Mouse (Mus musculus) lung, postnatal 0 days (tissue): ENCODE measurements around the gene Brk1. TPM values are rescaled to one million over a fixed set of nuclear protein-coding genes. Genes with fewer than 3 reads are reported as not detected.
A peak's percentile ranks its signal among the peaks of the same experiment; 100 is the strongest.

Source experiments
- ATAC-seq: fragments of 200-750 bp; cut with Nextera tagmentation; 2 replicates; pipeline ENCODE4 v1.8.0; 2017; ENCODE audit warnings: moderate library complexity
- DNase-seq: peaks from one replicate; pipeline ENCODE4 v3.0.0-alpha.2; 2016; ENCODE audit warnings: low spot score
- H3K27ac ChIP-seq: fragments of 300-500 bp; sonication (generic); 2 replicates; pipeline ENCODE4 v1.5.1; 2014; ENCODE audit warnings: antibody characterized with exemption, mild to moderate bottlenecking, low read length, mixed read lengths
- H3K27me3 ChIP-seq: fragments of 300-500 bp; sonication (generic); replicated peaks from 2 replicates; pipeline ENCODE4 v1.6.1; 2014; ENCODE audit warnings: low read length, mixed read lengths; ENCODE audit not compliant: insufficient read depth
- H3K36me3 ChIP-seq: fragments of 300-500 bp; sonication (generic); 2 replicates; pipeline ENCODE4 v1.6.1; 2014; ENCODE audit warnings: low read length, mixed read lengths; ENCODE audit not compliant: insufficient read depth
- H3K4me1 ChIP-seq: fragments of 300-500 bp; sonication (generic); 2 replicates; pipeline ENCODE4 v1.6.1; 2014; ENCODE audit warnings: antibody characterized with exemption, low read depth, low read length, mixed read lengths; ENCODE audit not compliant: insufficient read depth
- H3K4me2 ChIP-seq: fragments of 300-500 bp; sonication (generic); replicated peaks from 2 replicates; pipeline ENCODE4 v1.6.1; 2014; ENCODE audit warnings: low read depth, mild to moderate bottlenecking, low read length, moderate library complexity, mixed read lengths
- H3K4me3 ChIP-seq: fragments of 300-500 bp; sonication (generic); 2 replicates; pipeline ENCODE4 v1.5.1; 2014; ENCODE audit warnings: low read depth, low read length
- H3K9ac ChIP-seq: fragments of 300-500 bp; sonication (generic); replicated peaks from 2 replicates; pipeline ENCODE4 v1.6.1; 2014; ENCODE audit warnings: low read depth, mild to moderate bottlenecking
- H3K9me3 ChIP-seq: fragments of 300-500 bp; sonication (generic); 2 replicates; pipeline ENCODE4 v1.6.1; 2016; ENCODE audit warnings: low read length, mixed read lengths
- CTCF ChIP-seq: IDR thresholded peaks from 2 replicates; pipeline ENCODE4 v1.5.1; 2016; ENCODE audit warnings: antibody characterized with exemption, mild to moderate bottlenecking
- EP300 ChIP-seq: IDR thresholded peaks from 2 replicates; pipeline ENCODE4 v1.6.1; 2016; ENCODE audit warnings: antibody characterized with exemption, mild to moderate bottlenecking, control low read depth
- WGBS: fragments of 180-500 bp; shearing (Covaris S2); extraction: QIAGEN DNeasy Blood & Tissue Kit; methylation state at CpG from one replicate; pipeline ENCODE4 v1.1.7; 2014; 5-methylcytosine and 5-hydroxymethylcytosine counted together
- polyA plus RNA-seq: library from polyadenylated mRNA; unstranded; fragments of >200 nt; fragmentation: Nextera tagmentation; extraction: Ambion mirVana; gene quantifications from 2 replicates; pipeline ENCODE4 v1.2.1, GENCODE M21; 2015

Brk1 gene
- polyA plus RNA-seq, 1 experiment from 2014 or later: 225 TPM

DNA sequence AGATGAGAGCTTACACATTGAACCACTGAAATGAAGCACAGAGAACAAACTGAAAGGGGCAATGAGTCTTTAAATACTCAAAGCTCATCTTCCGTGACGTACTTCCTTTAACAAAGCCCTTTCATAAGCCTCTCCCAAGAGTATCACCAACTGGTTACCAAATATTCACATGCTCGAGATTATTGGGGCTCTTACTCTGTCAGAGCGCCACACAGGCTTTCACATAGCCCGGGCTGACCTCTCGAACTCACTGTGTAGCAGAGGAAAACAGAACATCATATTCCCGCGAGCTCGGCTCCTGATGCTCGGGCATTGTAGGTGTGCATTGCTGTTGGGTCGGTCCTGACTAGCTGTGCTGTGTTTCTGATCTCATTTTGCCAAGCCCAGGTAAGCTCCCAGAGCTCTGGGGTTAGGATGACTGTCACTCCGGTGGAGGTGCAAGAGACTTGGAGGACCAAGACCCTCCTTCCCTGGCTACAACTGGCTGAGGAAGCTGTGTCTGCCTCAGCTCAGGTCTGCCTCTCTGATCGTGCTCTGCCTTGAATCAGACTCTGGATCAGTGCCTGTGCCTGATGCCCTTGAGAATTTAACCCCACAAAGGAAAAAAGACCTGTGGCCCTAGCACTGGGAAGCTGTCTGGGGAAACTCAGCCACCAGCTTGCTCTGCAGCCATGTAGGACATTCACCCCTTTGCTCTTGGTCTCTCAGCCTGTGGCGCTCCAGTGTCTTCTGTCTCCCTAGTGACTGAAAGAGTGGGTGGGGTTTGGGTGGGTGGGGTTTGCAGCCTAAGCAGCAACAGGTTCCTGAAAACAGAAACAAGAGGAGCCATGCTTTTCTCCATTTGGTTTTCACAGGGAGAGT lies 56.1 kb downstream of the Brk1 start:
- Histone ChIP-seq H3K4me2 (no peak overlapping the region), H3K36me3 (no peaks in the 10 kb centered on the region), H3K4me1 (no peaks in the 10 kb centered on the region; the same call in 1 of the 2 replicates), H3K9ac (no peak overlapping the region), H3K27me3 (no peaks in the 10 kb centered on the region), H3K4me3 (no peak overlapping the region), H3K9me3 (no peaks in the 10 kb centered on the region), H3K27ac (peak overlapping the region; percentile 38; the same call in 1 of the 2 replicates)
- ATAC-seq: no peak
- WGBS: 60% methylated on average over 14 of the region's 14 CpGs
- no peak for DNase-seq
- TF ChIP-seq EP300 (no peak), CTCF (no peak)

DNA sequence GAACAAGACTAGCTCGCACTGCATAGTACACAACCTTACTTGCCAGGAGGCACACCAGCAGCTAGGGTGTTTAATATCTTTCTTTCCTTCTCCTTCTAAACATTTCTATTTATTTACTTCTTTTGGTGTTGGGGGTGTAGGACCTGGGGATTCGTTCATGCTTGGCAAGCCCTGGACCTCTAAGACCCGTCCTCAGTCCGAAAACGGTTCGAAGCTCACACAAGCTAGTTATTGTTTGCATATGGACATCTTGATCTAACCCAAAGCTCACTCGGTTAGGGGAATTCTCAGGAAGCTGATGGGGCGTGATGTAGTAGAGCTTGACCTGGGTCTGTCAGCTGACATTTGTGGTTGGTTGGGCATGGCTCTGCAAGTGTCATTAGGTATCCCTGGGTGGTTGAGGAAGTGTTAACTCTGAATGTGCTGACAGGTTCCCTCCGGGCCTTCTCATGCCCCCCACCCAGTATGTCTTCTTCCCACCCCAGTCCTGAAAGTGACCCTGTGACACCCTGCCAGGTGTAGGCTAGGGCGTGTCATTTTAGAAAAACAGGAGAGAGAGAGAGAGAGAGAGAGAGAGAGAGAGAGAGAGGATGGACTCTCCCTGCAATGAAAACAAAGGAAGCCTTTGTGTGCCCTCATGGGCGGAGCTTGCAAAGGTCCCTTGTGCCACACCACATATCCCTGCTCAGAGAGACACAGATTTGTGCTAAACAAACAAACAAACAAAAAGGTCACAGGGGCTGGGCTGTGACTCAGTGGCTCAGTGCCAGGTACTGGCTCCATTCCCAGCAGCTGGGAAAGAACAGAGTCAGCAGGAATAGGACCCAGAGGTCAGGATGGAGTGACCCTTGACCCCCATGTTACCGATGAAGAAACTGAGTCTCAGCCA lies 57.0 kb downstream of the Brk1 start:
- 0 out of 2 replicates have a peak overlapping the region, but pooled peaks have one; percentile 38 for H3K27ac ChIP-seq
- no peaks in the 10 kb centered on the region for H3K9me3 ChIP-seq
- H3K4me2 ChIP-seq: no peak overlapping the region
- 51% methylated on average over 12 of the region's 12 CpGs for WGBS
- ATAC-seq (peak; percentile 8; the same call in 1 of the 2 replicates), DNase-seq (no peak)
- H3K36me3 ChIP-seq: no peaks in the 10 kb centered on the region
- no peak overlapping the region for H3K9ac ChIP-seq
- H3K4me1 ChIP-seq: no peaks in the 10 kb centered on the region; the same call in 1 of the 2 replicates
- no peaks in the 10 kb centered on the region for H3K27me3 ChIP-seq
- no peak for TF ChIP-seq CTCF
- TF ChIP-seq EP300: no peak
- H3K4me3 ChIP-seq: no peak overlapping the region

DNA sequence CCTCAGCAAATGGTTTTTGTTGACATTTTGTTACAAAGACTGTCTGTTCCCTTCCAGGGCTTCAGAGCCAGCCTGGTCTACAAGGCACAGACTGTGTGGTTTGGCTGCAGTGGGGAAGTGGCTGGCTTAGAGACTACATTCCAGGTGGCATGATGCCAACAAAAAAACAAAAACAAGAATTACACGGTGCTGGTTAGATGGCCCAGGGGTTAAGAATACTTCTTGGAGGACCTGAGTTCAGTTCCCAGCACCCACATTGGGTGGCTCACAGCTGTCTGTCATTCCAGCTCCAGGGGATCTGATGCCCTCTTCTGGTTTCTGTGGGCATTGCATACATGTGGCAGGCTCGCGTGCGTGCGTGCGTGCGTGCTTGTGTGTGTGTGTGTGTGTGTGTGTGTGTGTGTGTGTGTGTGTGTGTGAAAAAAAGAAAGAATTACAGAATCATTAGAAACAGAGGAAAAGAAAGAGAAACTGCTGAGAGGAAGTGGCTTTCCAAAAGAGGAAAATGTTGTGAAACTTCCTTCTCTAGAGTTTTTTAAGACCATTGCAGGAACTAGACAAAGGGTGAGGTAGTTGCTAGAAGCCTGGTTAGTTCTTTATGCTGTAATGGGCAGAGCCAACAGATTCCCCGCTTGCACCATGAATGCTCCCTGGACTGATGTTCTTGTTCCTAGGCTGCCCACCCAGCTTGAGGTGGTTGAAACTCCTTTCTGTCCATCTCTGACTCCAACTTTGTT lies 58.6 kb downstream of the Brk1 start:
- H3K9me3 ChIP-seq: no peaks in the 10 kb centered on the region
- no peaks in the 10 kb centered on the region; the same call in 1 of the 2 replicates for H3K4me1 ChIP-seq
- H3K27ac ChIP-seq: no peak overlapping the region
- H3K9ac ChIP-seq: no peak overlapping the region
- WGBS: 89% methylated on average over 8 of the region's 8 CpGs
- H3K36me3 ChIP-seq: no peaks in the 10 kb centered on the region
- no peaks in the 10 kb centered on the region for H3K27me3 ChIP-seq
- H3K4me2 ChIP-seq: no peak overlapping the region
- DNase-seq (peak; percentile 54), ATAC-seq (no peak)
- no peak overlapping the region for H3K4me3 ChIP-seq
- TF ChIP-seq CTCF (no peak; the same call in 1 of the 2 replicates), EP300 (no peak)

DNA sequence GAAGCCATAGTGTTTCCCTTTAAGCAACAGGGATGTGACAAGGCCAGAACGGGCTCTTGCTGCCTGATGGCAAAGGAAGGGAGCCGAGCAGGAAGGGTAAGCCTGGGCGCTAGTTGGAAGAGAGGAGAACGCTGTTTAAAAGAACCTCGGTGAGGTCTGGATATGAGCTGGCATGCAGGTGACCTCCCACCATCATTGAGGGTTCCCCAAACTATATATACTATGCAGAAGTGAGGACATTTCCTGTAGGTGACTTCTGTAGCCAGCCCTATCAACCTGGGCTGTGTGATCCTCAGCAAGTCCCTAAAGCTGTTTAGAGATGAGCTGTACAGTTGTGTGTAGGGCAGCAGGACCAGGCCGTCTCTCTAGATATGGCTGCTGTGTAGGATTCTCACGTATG lies 59.7 kb downstream of the Brk1 start:
- DNase-seq (no peak), ATAC-seq (no peak)
- 78% methylated on average over 7 of the region's 7 CpGs for WGBS
- no peak overlapping the region for H3K9ac ChIP-seq
- no peaks in the 10 kb centered on the region for H3K9me3 ChIP-seq
- H3K36me3 ChIP-seq: no peaks in the 10 kb centered on the region
- H3K27me3 ChIP-seq: no peaks in the 10 kb centered on the region
- no peak overlapping the region for H3K27ac ChIP-seq
- H3K4me2 ChIP-seq: no peak overlapping the region
- H3K4me1 ChIP-seq: no peaks in the 10 kb centered on the region; the same call in 1 of the 2 replicates
- no peak overlapping the region for H3K4me3 ChIP-seq
- TF ChIP-seq CTCF: no peak
- no peak for TF ChIP-seq EP300

Other genes with a start within 250 kb of the Brk1 start
- 33.2 and 36.7 TPM in 2 replicates for gene Tada3, start 226.9 kb upstream of the Brk1 start, polyA plus RNA-seq
- gene Arpc4, start 226.7 kb upstream of the Brk1 start, polyA plus RNA-seq: 349 and 358 TPM in 2 replicates
- gene Ttll3, start 215.5 kb upstream of the Brk1 start, polyA plus RNA-seq: 11.5 and 12.4 TPM in 2 replicates
- 11.4 and 12.3 TPM in 2 replicates for gene Rpusd3, start 185.4 kb upstream of the Brk1 start, polyA plus RNA-seq
- gene Cidec, start 169.0 kb upstream of the Brk1 start, polyA plus RNA-seq: 1.1 and 1.3 TPM in 2 replicates
- gene Jagn1, start 162.2 kb upstream of the Brk1 start, polyA plus RNA-seq: 57.8 and 60.1 TPM in 2 replicates
- 16.2 and 19.4 TPM in 2 replicates for gene Il17re, start 146.3 kb upstream of the Brk1 start, polyA plus RNA-seq
- gene Il17rc, start 133.3 kb upstream of the Brk1 start, polyA plus RNA-seq: 30.1 and 31.1 TPM in 2 replicates
- 25.5 and 27.2 TPM in 2 replicates for gene Creld1, start 121.5 kb upstream of the Brk1 start, polyA plus RNA-seq
- 0.20 and 0.30 TPM in 2 replicates for gene Prrt3, start 102.8 kb upstream of the Brk1 start, polyA plus RNA-seq
- 93.7 and 95.7 TPM in 2 replicates for gene Emc3, start 73.1 kb upstream of the Brk1 start, polyA plus RNA-seq
- gene Fancd2, start 73.1 kb upstream of the Brk1 start, polyA plus RNA-seq: 0.53 and 1.0 TPM in 2 replicates
- gene Fancd2os, start 4.1 kb upstream of the Brk1 start, polyA plus RNA-seq: 0.18 TPM in 1 of 2 replicates, not detected in the other
- 28.2 and 30.6 TPM in 2 replicates for gene Vhl, start 19.2 kb downstream of the Brk1 start, polyA plus RNA-seq
- 15.6 and 16.1 TPM in 2 replicates for gene Irak2, start 33.7 kb downstream of the Brk1 start, polyA plus RNA-seq
- gene Tatdn2, start 92.3 kb downstream of the Brk1 start, polyA plus RNA-seq: 1.1 and 1.3 TPM in 2 replicates
- 5.5 and 6.0 TPM in 2 replicates for gene Ghrl, start 115.1 kb downstream of the Brk1 start, polyA plus RNA-seq
- 163 and 178 TPM in 2 replicates for gene Sec13, start 136.0 kb downstream of the Brk1 start, polyA plus RNA-seq